Mouse (Mus musculus) telencephalon, adult 2 months (tissue): ENCODE data around the gene Gm20661.

Experiments
- DNase-seq: peaks from one replicate; pipeline ENCODE4 v3.0.0-alpha.2; 2011; ENCODE audit warnings: low read depth, low spot score

The Gm20661 gene

DNA sequence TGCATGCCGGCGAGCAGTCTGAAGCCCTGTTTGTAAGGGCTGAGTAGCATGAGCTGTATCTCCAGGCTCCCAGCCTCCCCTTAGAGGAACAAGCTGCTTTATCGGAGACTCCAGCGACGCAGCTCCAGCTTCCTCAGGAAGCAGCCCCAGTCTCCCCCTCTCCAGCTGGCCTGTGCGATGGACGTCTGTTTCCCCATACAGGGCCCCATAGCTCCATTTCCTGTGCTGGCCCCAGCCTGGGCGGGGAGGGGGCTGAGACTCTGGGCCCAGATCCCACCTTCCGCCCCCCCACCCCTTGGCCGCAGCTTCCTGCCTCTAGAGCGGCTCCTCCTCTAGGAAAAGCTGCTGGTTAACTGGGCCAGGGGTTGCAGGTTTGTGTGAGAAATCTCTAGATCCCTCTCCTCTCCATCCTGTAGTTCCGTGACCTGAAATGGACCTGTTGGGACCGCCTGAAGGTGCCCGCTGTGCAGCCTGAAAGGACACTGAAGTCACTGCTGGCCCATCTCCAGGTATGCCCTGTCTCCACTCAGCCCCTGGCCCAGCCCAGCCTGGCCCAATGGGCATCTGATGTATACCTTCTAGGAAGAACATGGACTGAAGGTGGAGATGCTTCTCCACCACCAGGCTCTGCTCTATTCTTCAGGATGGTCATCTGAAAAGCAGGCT lies at the start of gene Gm20661:
Gene Gm20661, plus strand, starts transcription at position 378 of the 666 bp plus-strand sequence.
- DNase-seq, result peak; percentile 53

GRCm38 (mm10) chr9:107934146-107934545 lies 48.7 kb upstream of the Gm20661 start:
- DNase-seq, result no peak

GRCm38 (mm10) chr9:107935374-107935773 lies 47.5 kb upstream of the Gm20661 start, which contains the start of gene Camkv:
Camkv (plus strand) TSS chr9:107935674.
- DNase-seq, result no peak

- DNase-seq, result no peak
These were observed 47.1 kb upstream of the Gm20661 start for GRCm38 (mm10) chr9:107935790-107936214.

DNA sequence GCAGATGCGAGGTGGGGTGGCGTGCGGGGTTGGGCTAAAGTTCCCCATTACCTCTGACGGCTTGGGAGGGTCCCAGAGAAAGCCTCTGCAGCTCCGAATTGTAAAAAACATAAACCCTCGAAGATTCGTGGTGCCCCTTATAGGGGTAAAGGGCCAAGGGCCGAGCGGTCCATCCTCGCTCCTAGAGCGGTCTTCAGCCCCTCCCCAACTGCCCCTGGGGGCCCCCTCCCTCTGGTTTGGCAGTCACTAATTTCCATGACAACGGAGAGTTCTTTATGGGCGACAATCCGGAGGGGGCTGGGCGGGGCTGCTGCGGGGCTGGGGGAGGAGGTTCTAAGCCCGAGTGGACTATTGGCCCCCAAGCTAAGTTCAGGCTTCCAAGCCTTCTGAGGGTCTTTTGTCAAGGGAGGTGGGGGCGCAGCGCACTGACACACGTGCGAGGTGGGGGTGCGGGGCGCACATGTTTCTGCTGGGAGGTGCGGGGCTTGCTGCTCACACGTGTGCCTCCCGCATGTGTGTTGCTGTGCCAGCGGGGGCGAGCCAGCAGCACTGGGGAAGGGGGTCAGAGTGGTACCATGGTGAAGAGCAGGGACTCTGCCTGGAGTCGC lies 46.5 kb upstream of the Gm20661 start:
- no peak for DNase-seq

DNA sequence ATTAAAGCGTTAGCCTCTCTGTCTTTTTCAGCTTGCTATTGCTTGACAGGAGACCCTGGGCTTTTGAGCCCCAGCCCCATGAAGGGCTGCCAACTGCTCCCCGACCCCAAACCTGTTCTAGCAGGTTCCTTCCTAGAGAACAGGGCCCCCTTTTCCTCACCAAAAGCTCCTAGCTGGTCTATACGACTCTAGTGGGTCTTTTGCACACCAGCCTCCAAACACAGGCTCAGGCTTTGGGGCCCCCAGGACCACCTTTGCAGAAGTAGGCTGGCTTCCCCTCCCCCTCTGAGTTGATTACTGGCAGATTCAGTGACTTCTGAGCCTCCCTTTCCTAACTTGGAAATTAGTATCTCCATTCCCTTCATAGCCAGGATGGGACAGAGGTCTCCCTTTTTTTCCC lies 46.0 kb upstream of the Gm20661 start:
- DNase-seq, result no peak

DNA sequence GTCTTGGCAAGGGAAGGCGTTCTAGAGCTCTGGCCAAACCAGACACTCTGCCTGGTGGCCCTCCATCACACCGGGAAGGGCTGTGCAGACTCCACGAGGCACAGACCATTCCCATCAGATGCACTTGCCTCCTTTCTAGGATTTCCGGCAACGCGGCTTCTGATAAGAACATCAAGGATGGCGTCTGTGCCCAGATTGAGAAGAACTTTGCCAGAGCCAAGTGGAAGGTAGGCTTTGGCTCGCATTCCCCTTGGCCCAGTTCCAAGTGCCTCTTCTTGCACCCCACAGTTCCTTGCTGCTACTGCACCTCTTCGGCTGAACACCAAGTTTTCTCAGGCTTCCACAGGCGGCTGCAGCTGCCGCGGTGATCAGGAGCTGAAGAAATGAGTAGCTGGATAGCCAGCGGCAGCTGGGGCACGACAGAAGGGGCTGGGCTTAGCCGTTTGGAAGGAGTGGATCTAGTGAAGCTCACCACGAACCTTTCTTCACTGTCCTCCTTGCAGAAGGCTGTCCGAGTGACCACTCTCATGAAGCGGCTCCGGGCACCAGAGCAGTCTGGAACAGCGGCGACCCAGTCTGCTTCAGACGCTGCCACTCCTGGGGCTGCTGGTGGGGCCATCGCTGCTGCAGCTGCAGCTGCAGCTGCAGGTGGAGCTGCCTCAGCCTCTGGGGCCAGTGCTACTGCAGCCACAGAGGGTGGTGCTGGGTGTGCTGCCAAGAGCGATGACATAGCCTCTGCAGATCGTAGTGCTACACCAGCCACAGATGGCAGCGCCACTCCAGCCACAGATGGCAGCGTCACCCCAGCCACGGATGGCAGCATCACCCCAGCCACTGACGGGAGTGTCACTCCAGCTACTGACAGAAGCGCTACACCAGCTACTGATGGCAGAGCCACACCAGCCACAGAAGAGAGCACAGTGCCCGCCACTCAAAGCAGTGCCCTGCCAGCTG lies 35.3 kb upstream of the Gm20661 start:
- DNase-seq, result no peak

DNA sequence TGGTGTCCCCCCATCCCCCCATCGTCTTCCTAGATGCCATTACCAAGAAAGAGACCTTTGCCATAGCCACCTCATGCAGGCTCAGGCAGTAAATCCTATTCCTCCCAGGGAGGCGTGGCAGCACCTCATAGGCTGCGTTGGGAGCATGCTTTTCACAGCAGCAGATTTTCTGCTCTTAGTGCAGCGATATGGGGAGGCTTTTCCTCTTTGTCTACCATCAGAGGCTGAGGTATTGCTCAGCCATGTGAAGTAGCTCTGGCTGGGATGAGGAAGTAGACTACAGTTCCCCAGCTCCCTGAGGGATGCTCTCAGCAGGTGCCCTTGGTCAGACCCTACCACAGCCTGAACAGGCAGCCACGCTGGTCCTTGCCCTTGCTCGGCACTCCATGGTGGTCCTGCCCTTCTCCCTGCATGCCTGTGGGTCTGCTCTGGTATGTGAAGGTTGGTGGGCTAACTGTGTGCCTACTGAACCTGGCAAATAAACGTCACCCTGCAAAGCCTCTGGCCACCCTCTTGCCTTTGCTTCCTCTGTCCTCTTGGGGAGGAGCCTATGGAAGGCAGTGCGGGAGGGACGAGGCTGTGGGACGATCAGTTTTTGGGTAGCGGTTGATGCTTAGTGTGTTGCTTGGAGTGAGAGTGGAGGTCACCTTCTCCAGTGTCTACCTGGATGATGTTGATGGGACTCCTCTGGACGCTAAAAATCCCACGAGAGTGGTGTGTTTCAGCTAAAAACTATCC lies 33.5 kb upstream of the Gm20661 start:
- no peak for DNase-seq

GRCm38 (mm10) chr9:107949922-107950235 lies 33.0 kb upstream of the Gm20661 start, which contains the start of gene Traip:
Traip (plus strand) TSS chr9:107950136.
- DNase-seq, result no peak

GRCm38 (mm10) chr9:107950460-107951355 lies 32.1 kb upstream of the Gm20661 start:
- DNase-seq, result peak; percentile 78

DNA sequence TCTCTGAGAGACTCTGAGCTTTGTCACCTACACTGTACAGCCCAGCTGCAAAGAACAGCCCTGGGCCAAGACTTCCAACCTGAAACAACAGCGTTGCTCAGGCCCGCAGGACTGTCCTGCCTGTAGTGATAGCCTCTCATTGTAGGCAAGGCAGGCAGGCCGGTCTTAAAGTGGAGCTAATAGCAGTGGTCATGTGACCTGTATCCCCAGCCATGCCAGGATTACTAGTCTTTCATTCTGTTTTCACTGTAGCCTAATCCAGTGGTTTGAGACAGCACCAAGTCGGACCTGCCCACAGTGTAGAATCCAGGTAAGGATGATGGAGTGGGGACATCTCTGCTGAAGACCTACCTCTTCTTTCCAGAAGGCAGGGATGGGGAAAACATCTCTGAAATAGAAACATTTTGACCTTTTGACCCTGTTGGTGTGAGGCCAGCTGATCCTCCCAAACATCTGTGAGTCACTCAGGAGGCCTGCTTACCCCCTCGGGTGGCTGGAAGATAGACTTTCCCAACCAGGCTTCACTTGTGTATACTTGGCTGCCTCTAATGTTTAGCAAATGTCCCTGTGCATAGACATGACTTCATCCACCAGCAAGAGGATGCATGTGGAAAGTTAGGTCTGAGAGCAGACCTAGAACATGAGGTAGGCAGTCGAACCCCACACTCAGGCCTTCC lies 27.1 kb upstream of the Gm20661 start:
- DNase-seq, result no peak

GRCm38 (mm10) chr9:107957141-107957540 lies 25.7 kb upstream of the Gm20661 start:
- no peak for DNase-seq

DNA sequence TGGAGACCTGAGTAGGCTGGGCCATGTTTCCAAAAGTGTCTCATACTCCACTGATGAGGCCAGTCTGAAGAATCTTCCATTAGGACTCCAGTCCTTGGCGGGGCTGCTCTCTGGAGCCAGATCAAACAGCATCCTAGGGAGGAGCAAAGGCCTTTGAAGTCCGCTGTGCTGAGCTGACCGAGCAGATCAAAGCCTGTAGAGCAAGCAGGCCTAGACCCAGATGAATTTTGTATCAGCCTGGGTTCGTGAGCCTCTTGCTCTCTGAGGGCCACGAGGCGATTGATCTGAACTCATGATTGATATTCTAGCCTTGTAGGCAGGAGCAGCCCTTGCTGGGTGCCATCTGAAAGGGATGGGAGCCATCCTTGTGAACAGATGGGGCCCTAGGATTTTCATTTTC lies 23.0 kb upstream of the Gm20661 start:
- DNase-seq, result no peak

- DNase-seq, result no peak
These were observed 21.9 kb upstream of the Gm20661 start for GRCm38 (mm10) chr9:107960928-107961327.

DNA sequence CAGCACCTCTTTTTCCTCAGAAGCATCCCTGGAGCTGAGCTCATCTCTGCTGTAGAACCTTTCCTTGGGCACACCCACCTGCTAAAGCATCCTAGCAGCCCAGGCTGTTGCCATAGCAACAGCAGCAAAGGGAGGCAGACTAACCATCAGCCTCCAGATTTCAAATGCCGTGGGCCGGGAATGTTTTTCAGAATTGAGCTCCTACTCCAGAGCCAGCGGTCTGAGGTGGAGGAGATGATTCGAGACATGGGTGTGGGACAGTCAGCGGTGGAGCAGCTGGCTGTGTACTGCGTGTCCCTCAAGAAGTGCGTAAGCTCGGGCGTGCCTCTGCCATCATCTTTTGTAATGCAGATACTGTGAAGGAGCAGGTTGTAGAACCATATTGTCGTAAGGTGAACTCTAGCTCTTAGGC lies 21.5 kb upstream of the Gm20661 start:
- DNase-seq, result peak; percentile 95

GRCm38 (mm10) chr9:107961881-107962280 lies 21.0 kb upstream of the Gm20661 start:
- peak; percentile 80 for DNase-seq

- DNase-seq, result no peak
These were observed 19.9 kb upstream of the Gm20661 start for GRCm38 (mm10) chr9:107962916-107963315.

- DNase-seq, result no peak
These were observed 19.2 kb upstream of the Gm20661 start for GRCm38 (mm10) chr9:107963700-107964099.

GRCm38 (mm10) chr9:107964681-107965080 lies 18.2 kb upstream of the Gm20661 start:
- DNase-seq, result no peak

- DNase-seq, result no peak
These were observed 16.2 kb upstream of the Gm20661 start for GRCm38 (mm10) chr9:107966676-107967075.
